Mouse (Mus musculus) gastrocnemius, adult 18-20 months (tissue): ENCODE measurements around the gene Olfr316. TPM values are rescaled to one million over a fixed set of nuclear protein-coding genes. Genes with fewer than 3 reads are reported as not detected.

ENCODE experiments used
- DNase-seq: peaks from one replicate; pipeline ENCODE4 v3.0.0; 2021; ENCODE audit warnings: low spot score
- total RNA-seq, 2 experiments: library from RNA; stranded (reverse); gene quantifications; 2 replicates each; pipeline ENCODE4 v1.2.3; 2021

The Olfr316 gene
- total RNA-seq, 2 experiments from 2014 or later = not detected

DNA sequence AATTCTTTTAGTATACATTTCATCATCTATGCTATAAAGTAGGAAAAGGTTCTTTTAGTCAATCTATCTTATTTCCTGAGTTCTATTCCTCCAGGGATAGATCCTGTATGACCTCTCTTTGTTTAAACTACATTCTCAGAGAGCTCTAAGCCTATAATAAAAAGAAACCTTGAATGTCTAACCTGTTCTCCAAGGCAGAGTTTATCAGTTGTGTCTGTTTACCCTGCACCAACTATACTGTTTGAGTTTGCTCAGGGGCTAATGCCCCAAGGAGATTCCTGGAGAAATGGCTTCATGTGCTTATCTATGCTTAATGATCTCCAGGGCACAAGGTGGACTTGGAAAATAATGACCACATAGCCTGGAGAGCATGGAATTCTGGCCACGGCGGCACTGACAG is 51.9 kb downstream of the Olfr316 start:
- no peak for DNase-seq

Other genes starting within 250 kb of the Olfr316 start
- not detected for gene Olfr330, start 217.9 kb upstream of the Olfr316 start, total RNA-seq
- gene Olfr329-ps, start 206.3 kb upstream of the Olfr316 start, total RNA-seq = not detected
- not detected for gene Olfr328, start 197.1 kb upstream of the Olfr316 start, total RNA-seq
- gene Olfr224, start 182.2 kb upstream of the Olfr316 start, total RNA-seq = not detected
- not detected for gene Olfr325, start 175.0 kb upstream of the Olfr316 start, total RNA-seq
- not detected for gene Olfr324, start 157.6 kb upstream of the Olfr316 start, total RNA-seq
- gene 2210407C18Rik, start 136.7 kb upstream of the Olfr316 start, total RNA-seq = not detected
- gene Olfr323, start 122.2 kb upstream of the Olfr316 start, total RNA-seq = not detected
- not detected for gene Trim58, start 112.3 kb upstream of the Olfr316 start, total RNA-seq
- not detected for gene Olfr322, start 94.0 kb upstream of the Olfr316 start, total RNA-seq
- gene Olfr320, start 71.6 kb upstream of the Olfr316 start, total RNA-seq = not detected
- gene Olfr319, start 53.6 kb upstream of the Olfr316 start, total RNA-seq = not detected
- not detected for gene Olfr318, start 28.7 kb upstream of the Olfr316 start, total RNA-seq
- not detected for gene Olfr317, start 13.5 kb upstream of the Olfr316 start, total RNA-seq
- not detected for gene Olfr315, start 20.5 kb downstream of the Olfr316 start, total RNA-seq
- not detected for gene Olfr314, start 30.2 kb downstream of the Olfr316 start, total RNA-seq
- not detected for gene Fam183b, start 49.2 kb downstream of the Olfr316 start, total RNA-seq
- not detected for gene Olfr313, start 62.3 kb downstream of the Olfr316 start, total RNA-seq
- gene Olfr312, start 76.5 kb downstream of the Olfr316 start, total RNA-seq = not detected
- not detected for gene Olfr311, start 86.5 kb downstream of the Olfr316 start, total RNA-seq
- gene Gm12258, start 94.4 kb downstream of the Olfr316 start, total RNA-seq = under 1 TPM; 0.78 TPM
- 1 to 10 TPM in 1 of 2 experiments, under 1 TPM in 1; 0.82 to 1.2 TPM for gene 2810021J22Rik, start 114.5 kb downstream of the Olfr316 start, total RNA-seq
- gene Zfp39, start 151.5 kb downstream of the Olfr316 start, total RNA-seq = 1 to 10 TPM; 2.8 to 3.1 TPM
- not detected for gene Btnl10, start 165.2 kb downstream of the Olfr316 start, total RNA-seq
- 10 to 100 TPM; 88.8 to 90.3 TPM for gene Rnf187, start 186.2 kb downstream of the Olfr316 start, total RNA-seq
- gene Hist3h2ba, start 196.2 kb downstream of the Olfr316 start, total RNA-seq = under 1 TPM; 0.62 to 0.97 TPM
- 10 to 100 TPM in 1 of 2 experiments, 1 to 10 TPM in 1; 9.1 to 11.1 TPM for gene Hist3h2a, start 202.0 kb downstream of the Olfr316 start, total RNA-seq
- gene Trim17, start 202.0 kb downstream of the Olfr316 start, total RNA-seq = under 1 TPM; 0.31 to 0.41 TPM
- gene Trim11, start 225.4 kb downstream of the Olfr316 start, total RNA-seq = 1 to 10 TPM; 5.9 to 6.5 TPM